Mouse (Mus musculus): Measurements from ENCODE around the gene Foxp1. TPM values are rescaled to one million over a fixed set of nuclear protein-coding genes. Genes with fewer than 3 reads are reported as not detected.
A peak's percentile ranks its signal among the peaks of the same experiment; 100 is the strongest.

Foxp1 gene
- polyA plus RNA-seq, 1 experiment: 162 TPM

GRCm38 (mm10) chr6:99528972-99529371 is 6.5 kb upstream of the Foxp1 start:
- H3K27me3 ChIP-seq (ENCODE audit: control insufficient read depth, insufficient read depth, low read length): no peaks in the 10 kb centered on the region
- TF ChIP-seq POLR2A (IDR thresholded peaks at IDR 0.05; ENCODE audit: low read depth, low read length): no peak
- TF ChIP-seq CTCF (IDR thresholded peaks at IDR 0.05; ENCODE audit: extremely low read depth, insufficient read depth, insufficient read length, insufficient replicate concordance): no peak
- 93% methylated on average over 2 of the region's 2 CpGs for WGBS
- no peak overlapping the region for H3K27ac ChIP-seq (ENCODE audit: insufficient read depth, low read length)
- H3K36me3 ChIP-seq (ENCODE audit: control insufficient read depth, insufficient read depth, low read length): no peaks in the 10 kb centered on the region
- no peak for DNase-seq (ENCODE audit: low read depth in 1 of 2, low spot score in 2 of 2)
- no peak overlapping the region for H3K4me3 ChIP-seq (ENCODE audit: extremely low read depth, insufficient read depth, insufficient read length)
- no peaks in the 10 kb centered on the region for H3K4me1 ChIP-seq (ENCODE audit: control insufficient read depth, insufficient read depth, insufficient read length)

GRCm38 (mm10) chr6:99527457-99528105 is 5.1 kb upstream of the Foxp1 start:
- TF ChIP-seq CTCF (IDR thresholded peaks at IDR 0.05; ENCODE audit: extremely low read depth, insufficient read depth, insufficient read length, insufficient replicate concordance): no peak
- TF ChIP-seq POLR2A (IDR thresholded peaks at IDR 0.05; ENCODE audit: low read depth, low read length): no peak

GRCm38 (mm10) chr6:99525351-99525750 is 2.8 kb upstream of the Foxp1 start:
- 48% methylated on average over 8 of the region's 8 CpGs for WGBS
- peaks cover 3% of the 10 kb centered on the region; the same call in 1 of the 2 replicates for H3K4me1 ChIP-seq (ENCODE audit: control insufficient read depth, insufficient read depth, insufficient read length)
- no peak for TF ChIP-seq CTCF (IDR thresholded peaks at IDR 0.05; ENCODE audit: extremely low read depth, insufficient read depth, insufficient read length, insufficient replicate concordance)
- TF ChIP-seq POLR2A (IDR thresholded peaks at IDR 0.05; ENCODE audit: low read depth, low read length): no peak
- H3K36me3 ChIP-seq (ENCODE audit: control insufficient read depth, insufficient read depth, low read length): no peaks in the 10 kb centered on the region
- DNase-seq (ENCODE audit: low read depth in 1 of 2, low spot score in 2 of 2): no peak
- H3K27me3 ChIP-seq (ENCODE audit: control insufficient read depth, insufficient read depth, low read length): peaks cover 13% of the 10 kb centered on the region
- H3K27ac ChIP-seq (ENCODE audit: insufficient read depth, low read length): no peak overlapping the region
- no peak overlapping the region for H3K4me3 ChIP-seq (ENCODE audit: extremely low read depth, insufficient read depth, insufficient read length)

More at GRCm38 (mm10) chr6:99527457-99528105, 5.1 kb upstream of the Foxp1 start:
- no peak for DNase-seq (ENCODE audit: low read depth in 1 of 2, low spot score in 2 of 2)
- no peaks in the 10 kb centered on the region; the same call in 1 of the 2 replicates for H3K4me1 ChIP-seq (ENCODE audit: control insufficient read depth, insufficient read depth, insufficient read length)
- 96% methylated on average over 6 of the region's 6 CpGs for WGBS
- no peaks in the 10 kb centered on the region for H3K36me3 ChIP-seq (ENCODE audit: control insufficient read depth, insufficient read depth, low read length)
- no peaks in the 10 kb centered on the region for H3K27me3 ChIP-seq (ENCODE audit: control insufficient read depth, insufficient read depth, low read length)
- no peak overlapping the region for H3K4me3 ChIP-seq (ENCODE audit: extremely low read depth, insufficient read depth, insufficient read length)
- H3K27ac ChIP-seq (ENCODE audit: insufficient read depth, low read length): no peak overlapping the region

- Histone ChIP-seq H3K36me3 (ENCODE audit: control insufficient read depth, insufficient read depth, low read length) (no peaks in the 10 kb centered on the region), H3K27me3 (ENCODE audit: control insufficient read depth, insufficient read depth, low read length) (peaks cover 14% of the 10 kb centered on the region), H3K4me3 (ENCODE audit: extremely low read depth, insufficient read depth, insufficient read length) (peak overlapping the region; percentile 88), H3K27ac (ENCODE audit: insufficient read depth, low read length) (no peak overlapping the region), H3K4me1 (ENCODE audit: control insufficient read depth, insufficient read depth, insufficient read length) (peaks cover 3% of the 10 kb centered on the region; the same call in 1 of the 2 replicates)
- no peak for DNase-seq (ENCODE audit: low read depth in 1 of 2, low spot score in 2 of 2)
- TF ChIP-seq CTCF (IDR thresholded peaks at IDR 0.05; ENCODE audit: extremely low read depth, insufficient read depth, insufficient read length, insufficient replicate concordance) (no peak), POLR2A (IDR thresholded peaks at IDR 0.05; ENCODE audit: low read depth, low read length) (no peak)
- 38% methylated on average over 10 of the region's 10 CpGs for WGBS
These were observed 1.3 kb upstream of the Foxp1 start for GRCm38 (mm10) chr6:99523679-99524370.

GRCm38 (mm10) chr6:99523109-99523632 is 650 bp upstream of the Foxp1 start:
- WGBS: 1% methylated on average over 22 of the region's 22 CpGs
- H3K36me3 ChIP-seq (ENCODE audit: control insufficient read depth, insufficient read depth, low read length): no peaks in the 10 kb centered on the region
- peaks cover 14% of the 10 kb centered on the region for H3K27me3 ChIP-seq (ENCODE audit: control insufficient read depth, insufficient read depth, low read length)
- peak overlapping the region; percentile 71 for H3K27ac ChIP-seq (ENCODE audit: insufficient read depth, low read length)
- H3K4me3 ChIP-seq (ENCODE audit: extremely low read depth, insufficient read depth, insufficient read length): peak overlapping the region; percentile 88
- DNase-seq (ENCODE audit: low read depth in 1 of 2, low spot score in 2 of 2): peak in 1 of 2 experiments; percentile 21
- no peak for TF ChIP-seq POLR2A (IDR thresholded peaks at IDR 0.05; ENCODE audit: low read depth, low read length)
- TF ChIP-seq CTCF (IDR thresholded peaks at IDR 0.05; ENCODE audit: extremely low read depth, insufficient read depth, insufficient read length, insufficient replicate concordance): no peak
- peaks cover 3% of the 10 kb centered on the region; the same call in 1 of the 2 replicates for H3K4me1 ChIP-seq (ENCODE audit: control insufficient read depth, insufficient read depth, insufficient read length)

GRCm38 (mm10) chr6:99521641-99522358 is 721 bp downstream of the Foxp1 start:
- peaks cover 14% of the 10 kb centered on the region for H3K27me3 ChIP-seq (ENCODE audit: control insufficient read depth, insufficient read depth, low read length)
- peaks cover 3% of the 10 kb centered on the region; the same call in 1 of the 2 replicates for H3K4me1 ChIP-seq (ENCODE audit: control insufficient read depth, insufficient read depth, insufficient read length)
- under 1% methylated on average over 64 of the region's 64 CpGs for WGBS
- H3K27ac ChIP-seq (ENCODE audit: insufficient read depth, low read length): peak overlapping the region; percentile 57
- TF ChIP-seq POLR2A (IDR thresholded peaks at IDR 0.05; ENCODE audit: low read depth, low read length): no peak
- TF ChIP-seq CTCF (IDR thresholded peaks at IDR 0.05; ENCODE audit: extremely low read depth, insufficient read depth, insufficient read length, insufficient replicate concordance): no peak
- peak in 1 of 2 experiments; percentile 13 for DNase-seq (ENCODE audit: low read depth in 1 of 2, low spot score in 2 of 2)
- no peaks in the 10 kb centered on the region for H3K36me3 ChIP-seq (ENCODE audit: control insufficient read depth, insufficient read depth, low read length)
- H3K4me3 ChIP-seq (ENCODE audit: extremely low read depth, insufficient read depth, insufficient read length): peak overlapping the region; percentile 88
